Mouse (Mus musculus) spleen, adult 2 months (tissue): Measurements from ENCODE around the gene Sp1.

ENCODE experiments used
- CTCF ChIP-seq: fragments of 200-500 bp; IDR thresholded peaks from 2 replicates; pipeline ENCODE4 v1.5.1; 2011; ENCODE audit warnings: mild to moderate bottlenecking, inconsistent platforms; ENCODE audit not compliant: insufficient read depth, insufficient read length, insufficient replicate concordance; ENCODE audit errors: extremely low read depth
- POLR2A ChIP-seq: fragments of 200-500 bp; IDR thresholded peaks from 2 replicates; pipeline ENCODE4 v1.6.1; 2011; ENCODE audit warnings: low read depth, low read length, inconsistent platforms

- TF ChIP-seq CTCF: no peak
- no peak for TF ChIP-seq POLR2A
Observed at GRCm38 (mm10) chr15:102369972-102370371, 36.0 kb upstream of the Sp1 start.
